Mouse (Mus musculus) spleen, adult 12 weeks (tissue): Measurements from ENCODE around the gene Abhd12b.
A peak's percentile ranks its signal among the peaks of the same experiment; 100 is the strongest.
"Not testable (repeated sequence)": the region's sequence is repeated elsewhere in the genome, so short reads cannot be mapped to it uniquely, and the experiment has no call there.

Source experiments
- DNase-seq: peaks from one replicate; pipeline ENCODE4 v3.0.0; 2022; ENCODE audit warnings: low spot score

Abhd12b gene

DNA sequence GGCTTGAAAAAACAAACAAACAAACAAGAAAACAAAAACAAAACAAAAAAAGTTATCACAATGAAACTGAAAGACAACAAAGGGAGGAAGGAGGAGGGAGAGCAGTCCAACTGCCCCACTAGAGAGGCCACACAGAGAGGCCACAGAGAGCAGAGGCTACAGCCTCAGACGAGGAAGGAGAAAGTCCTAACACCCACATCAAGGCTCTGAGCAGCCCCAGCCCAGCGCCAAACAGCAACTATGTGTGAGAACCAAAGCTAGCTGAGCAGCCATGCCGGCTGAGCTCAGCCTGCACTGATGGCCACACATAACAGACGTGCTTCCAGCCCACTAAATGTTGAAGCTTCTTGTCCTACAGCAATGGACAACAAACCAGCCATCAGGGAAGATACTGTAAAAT lies 14.1 kb upstream of the Abhd12b start:
- no peak for DNase-seq

DNA sequence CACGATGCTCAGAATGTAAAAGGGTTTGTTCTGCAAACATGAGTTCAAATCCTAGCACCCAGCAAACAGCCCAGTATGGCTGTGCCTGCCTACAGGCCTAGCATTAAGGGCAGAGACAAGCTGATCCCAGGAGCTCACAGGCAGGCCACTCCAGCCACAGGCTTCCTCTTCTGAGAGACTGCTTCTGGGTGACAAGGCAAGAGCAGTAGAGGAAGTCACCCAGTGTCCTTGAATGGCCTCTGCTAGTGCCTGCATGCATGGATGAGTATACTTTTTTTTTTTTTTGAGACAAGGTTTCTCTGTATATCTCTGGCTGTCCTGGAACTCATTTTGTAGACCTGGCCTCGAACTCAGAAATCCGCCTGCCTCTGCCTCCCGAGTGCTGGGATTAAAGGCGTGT lies 13.4 kb upstream of the Abhd12b start:
- no peak for DNase-seq

DNA sequence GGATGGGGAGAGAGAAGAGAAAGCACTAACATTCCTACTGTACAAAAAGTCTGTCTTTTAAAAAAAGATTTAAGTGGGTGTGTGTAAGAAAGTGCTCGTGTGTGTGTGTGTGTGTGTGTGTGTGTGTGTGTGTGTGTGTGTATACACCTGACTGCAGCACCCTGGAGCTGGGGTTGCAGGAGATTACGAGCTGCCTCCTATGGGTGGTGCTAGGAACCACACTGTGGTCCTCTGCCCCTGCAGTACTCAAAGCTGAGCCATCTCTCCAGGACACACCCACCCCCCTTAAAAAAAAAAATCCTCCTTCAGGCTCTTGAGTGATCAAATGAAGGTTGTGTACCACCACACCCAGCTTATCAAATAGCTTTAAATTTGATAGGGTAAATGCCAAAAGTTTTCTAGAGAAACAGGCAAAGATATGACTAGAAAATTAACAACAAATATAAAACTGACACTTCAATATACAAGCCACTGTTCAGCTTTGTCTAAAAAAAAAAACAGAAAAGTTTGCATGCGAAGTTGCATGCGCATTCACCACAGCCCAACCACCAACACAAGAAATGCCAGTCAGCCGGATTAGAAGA lies 12.9 kb upstream of the Abhd12b start:
- DNase-seq: no peak

DNA sequence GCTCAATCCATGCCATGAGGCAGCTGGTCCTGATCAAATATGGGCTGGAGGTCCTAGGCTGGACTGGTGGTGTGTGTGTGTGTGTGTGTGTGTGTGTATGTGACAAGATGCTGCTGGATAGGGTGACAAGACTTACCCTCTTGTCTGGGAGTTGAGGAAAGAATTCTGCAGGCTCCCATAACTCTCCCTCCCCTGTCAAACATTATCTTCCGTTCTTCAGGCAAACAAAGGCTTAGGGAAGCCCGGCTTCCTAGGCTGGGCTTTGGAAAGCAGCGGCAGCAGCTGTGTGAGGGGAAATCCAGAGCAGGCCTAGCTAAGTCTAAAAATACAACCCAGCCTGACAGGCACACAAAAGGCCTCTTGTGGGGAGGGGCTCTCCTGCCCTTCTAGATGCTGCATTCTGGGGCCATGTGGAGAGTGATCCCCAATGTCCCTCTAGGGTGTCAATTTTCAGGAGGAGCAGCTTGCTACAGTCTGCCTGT lies 9.8 kb upstream of the Abhd12b start:
- not testable (repeated sequence) for DNase-seq

DNA sequence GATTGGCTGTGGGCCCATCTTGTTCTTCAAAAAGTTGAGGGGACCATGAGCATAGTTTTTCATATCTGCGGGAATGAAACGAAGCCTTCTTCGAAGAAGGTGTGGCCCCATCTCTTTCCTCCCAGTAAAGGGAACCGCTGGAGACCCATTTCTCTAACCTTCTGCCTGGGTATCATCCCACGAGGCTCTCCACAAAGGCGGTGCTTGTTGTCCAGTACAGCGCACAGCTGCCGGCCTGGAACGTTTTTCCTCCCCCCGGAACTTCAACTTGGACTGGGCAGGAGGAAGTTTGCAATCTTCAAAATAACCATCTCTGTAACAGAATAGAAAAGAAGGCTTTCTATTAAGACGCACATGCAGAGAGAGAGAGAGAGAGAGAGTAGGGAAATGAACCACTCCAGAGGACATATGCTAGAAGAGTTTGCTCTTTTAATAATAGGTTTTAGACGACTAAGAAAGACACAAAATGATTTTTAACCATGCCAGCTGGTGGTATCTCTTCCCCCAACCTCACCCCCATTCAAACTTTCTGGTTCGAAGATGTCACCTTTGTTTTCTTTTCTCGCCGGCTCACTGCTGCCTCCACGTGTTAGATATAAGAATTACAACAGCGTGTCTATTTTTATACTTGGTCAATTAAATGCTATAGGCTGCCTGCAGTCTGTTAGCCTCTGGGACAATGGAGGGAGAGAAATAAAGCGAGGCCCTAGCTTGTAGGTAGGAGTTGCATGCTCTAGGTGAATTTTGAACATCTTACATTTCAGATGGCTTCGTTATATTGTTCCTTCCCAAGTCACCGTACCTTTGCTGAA lies 9.1 kb upstream of the Abhd12b start:
- peak; percentile 42 for DNase-seq

DNA sequence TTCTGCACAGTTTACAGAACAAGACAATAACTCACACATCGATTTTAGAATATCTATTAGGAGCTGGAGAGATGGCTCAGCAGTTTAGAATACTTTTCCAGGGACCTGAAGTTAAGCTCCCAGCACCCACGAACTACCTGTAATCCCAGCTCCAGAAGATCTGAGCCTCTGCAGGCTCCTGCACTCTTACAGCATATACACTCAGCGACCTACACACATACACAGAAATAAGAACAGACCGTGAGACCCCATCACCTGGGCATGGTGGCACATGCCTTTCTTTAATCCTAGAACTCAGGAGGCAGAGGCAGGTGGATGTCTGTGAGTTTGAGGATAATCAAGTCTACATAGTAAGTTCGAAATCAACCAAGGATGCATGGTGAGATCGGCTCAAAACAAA lies 8.4 kb upstream of the Abhd12b start:
- DNase-seq: no peak

DNA sequence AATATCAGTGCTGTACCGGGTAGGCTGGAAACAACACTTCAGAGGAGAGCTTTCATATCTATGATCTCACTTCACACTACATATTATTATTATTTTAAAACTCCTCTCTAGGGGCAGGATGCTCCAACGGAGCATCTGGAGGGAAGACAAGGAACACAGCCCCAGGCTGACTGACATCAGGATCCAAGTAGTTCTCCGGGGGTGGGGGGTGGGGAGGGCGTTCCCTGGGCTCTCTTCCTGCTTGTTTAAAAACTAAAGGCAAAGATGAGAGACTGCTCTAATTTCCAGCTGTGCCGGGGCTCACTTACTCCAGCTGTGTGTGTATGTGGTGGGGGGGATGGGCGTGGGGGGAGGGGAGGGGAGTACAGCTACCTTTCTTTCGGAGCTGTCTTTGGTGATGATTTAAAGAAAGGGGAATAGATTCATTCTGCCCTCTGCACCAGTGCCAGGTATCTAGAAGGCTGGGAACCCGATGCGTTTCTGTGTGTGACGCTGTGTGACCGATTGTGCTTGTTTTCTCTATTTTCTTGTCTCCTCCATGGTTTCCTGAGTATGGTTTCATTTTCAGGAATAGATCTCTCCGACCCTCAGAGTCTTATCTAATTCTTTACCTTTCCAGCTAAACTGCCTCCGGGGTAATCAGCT lies 5.8 kb upstream of the Abhd12b start:
- DNase-seq: no peak

DNA sequence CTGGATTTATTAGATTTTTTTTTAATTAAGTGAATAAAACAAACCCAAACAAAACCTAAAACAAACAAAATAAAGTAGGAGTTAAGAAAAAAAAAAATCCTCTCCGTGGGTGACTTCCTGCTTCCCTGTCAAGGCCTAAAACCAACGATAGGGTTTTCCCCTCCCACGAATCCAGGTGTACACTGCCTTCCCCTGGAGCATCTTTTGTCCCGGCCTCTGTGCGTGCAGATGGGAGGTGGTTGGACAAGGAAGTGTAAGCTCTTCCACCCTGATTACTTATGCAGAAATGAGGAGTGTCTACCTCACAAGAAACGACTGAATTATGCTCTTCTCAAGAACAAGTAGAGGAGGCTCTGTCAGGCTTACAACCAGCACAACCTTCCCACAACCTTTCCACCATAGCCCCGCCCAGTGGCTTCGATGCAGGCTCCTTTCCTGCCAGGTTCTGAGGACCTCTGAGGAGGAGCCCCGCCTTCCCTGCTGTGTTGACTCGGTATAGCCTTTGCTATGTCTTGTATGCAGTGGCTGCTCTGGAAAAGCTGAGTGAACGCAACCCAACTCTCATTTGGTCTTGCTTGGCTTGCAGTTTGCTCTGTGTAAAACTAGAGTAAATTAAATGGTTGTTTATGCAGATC lies 5.2 kb upstream of the Abhd12b start:
- DNase-seq: no peak

DNA sequence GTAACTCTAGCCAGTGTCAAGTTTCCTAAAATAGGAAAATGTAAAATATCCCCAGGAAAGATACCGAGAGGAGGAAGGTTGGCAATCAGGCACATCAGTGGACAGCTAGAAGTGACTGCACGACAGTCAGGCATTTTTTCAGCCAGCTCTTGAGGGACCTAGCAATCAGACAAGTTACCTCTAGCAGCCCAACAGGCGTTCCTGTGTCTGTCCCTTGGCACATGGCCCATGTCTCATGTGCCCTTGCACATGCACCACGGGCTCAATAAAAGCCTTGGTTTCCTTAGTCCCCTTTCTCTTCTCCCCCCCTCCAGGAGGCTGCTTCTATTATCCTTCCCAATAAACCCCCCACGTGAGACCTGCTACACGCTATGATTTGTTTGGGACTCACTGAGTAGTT lies 2.3 kb downstream of the Abhd12b start:
- no peak for DNase-seq

DNA sequence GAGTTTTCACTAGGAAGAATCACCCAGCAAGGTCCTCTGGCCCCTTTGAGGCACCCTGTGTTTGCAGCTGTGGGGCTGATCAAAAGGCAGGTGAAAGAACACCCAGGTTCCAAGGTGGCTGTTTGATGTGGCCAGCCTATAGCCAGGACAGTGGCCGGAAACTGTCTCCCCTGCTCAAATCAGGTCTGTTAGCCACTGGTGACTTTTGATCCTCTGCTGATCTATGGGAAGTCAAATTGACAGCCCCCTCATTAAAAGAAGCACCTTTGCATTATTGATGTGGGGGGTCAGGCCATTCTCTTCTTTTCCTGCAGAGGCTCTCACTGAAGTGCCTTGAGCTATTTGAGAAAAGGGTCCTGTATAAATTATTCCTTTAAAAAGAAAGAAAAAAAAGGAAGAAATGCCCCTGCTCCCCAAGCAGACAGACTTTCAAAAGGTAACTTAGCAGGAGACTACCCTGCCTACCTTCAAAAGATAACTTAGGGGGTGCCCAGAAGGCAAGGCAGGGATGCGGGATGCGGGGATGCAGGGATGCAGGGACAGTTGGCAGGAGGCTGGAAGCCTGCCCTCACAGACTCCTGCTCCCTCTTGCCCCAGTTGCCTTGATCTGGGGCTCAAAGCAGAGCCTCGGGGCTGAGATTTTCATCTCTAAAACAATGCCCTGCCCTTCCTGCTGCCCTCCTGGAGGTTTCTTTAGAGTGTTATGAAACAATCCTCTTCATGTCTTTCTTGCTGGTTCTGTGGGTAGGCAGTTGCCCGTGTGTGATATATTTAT lies 3.5 kb downstream of the Abhd12b start:
- no peak for DNase-seq

DNA sequence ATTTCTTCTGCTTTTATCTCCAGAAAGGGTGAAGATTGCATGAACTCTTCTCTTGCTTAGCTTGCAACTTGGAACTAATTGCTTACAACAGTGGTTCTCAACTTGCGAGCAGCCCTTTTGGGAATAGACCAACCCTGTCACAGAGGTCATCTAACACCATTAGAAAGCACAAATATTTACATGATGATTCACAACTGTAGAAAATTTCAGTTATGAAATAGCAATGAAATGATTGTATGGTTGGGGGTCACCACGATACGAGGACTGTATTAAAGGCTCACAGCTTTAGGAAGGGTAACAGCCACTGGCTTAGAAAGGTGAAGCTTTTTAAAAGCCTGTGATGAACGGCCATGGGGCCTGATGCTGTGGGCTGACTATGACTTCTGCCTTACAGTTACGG lies 7.1 kb downstream of the Abhd12b start:
- DNase-seq: no peak

DNA sequence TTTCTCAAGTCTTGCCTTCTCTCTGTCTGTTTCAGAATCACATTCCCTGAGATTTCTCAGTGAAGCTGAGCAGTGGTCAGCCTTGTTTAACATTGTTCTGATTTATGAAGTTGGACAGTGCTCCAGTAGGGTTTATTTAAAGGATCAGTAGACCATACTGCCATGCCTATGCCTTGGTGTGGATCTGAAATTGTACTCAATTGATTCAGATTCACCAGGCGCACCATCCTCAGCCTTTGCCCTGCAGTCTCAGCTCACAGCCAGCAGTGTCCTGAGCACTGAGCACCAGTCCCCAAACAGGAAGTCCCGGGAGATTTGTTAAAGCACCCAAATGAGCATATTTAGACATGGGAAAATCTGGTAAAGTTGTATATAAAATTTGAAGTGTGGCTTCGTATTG lies 10.8 kb downstream of the Abhd12b start:
- DNase-seq: no peak

DNA sequence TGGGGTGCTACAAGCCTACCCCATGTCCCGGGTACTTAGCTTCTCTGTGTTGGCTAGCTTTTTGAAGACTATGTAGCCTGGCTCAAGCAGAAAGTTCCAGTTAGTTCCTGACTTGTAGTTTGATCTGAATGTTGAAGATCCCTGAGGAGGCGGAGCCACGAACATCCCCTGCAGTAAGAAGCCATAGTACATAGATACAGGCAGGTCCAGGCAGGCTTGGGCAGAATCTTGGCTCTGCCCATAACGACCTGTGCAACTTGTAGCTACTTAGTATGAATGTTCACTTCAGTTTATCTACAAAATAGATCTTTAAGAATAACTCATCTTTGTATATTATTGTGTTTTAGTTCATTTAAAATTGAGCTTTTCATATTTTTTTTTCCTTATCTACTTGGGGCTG lies 14.0 kb downstream of the Abhd12b start:
- DNase-seq: no peak

DNA sequence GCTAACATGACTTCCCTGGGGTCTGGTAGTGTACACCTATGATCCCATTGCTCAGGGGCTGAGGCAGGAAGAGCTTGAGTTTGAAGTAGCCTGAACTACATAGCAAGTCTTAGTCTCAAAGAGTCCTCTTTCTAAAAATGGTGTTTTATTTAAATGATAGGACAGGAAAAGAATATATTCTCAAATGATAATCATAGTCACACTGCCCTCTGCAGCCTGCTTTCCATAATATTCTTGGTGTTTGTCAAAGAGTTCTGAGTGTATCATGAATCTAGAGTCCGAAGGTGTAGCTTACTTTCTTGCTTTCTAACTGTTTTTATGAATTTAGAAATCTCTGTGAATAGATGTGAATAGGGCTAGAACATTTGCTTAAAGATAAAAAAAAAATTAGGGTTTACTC lies 16.0 kb downstream of the Abhd12b start:
- no peak for DNase-seq

DNA sequence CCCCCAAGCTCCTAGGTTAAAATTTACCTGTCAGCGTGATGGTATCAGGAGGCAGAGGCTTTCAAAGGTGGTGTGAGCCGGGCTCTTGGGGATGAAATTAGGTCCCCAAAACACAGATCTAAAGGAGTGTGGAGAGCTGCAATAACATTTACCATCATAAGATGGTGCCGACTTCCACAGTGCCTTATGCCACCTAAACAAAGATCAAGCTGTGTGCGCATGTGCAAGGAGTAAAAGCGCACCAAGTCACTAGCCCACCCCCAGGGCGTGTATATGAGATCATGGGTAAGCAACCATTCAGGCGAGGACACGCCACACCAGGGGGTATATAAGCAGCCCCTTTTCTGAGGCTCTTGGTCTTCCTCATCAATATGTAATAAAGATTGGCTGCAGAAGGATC lies 29.6 kb downstream of the Abhd12b start:
- not testable (repeated sequence) for DNase-seq

DNA sequence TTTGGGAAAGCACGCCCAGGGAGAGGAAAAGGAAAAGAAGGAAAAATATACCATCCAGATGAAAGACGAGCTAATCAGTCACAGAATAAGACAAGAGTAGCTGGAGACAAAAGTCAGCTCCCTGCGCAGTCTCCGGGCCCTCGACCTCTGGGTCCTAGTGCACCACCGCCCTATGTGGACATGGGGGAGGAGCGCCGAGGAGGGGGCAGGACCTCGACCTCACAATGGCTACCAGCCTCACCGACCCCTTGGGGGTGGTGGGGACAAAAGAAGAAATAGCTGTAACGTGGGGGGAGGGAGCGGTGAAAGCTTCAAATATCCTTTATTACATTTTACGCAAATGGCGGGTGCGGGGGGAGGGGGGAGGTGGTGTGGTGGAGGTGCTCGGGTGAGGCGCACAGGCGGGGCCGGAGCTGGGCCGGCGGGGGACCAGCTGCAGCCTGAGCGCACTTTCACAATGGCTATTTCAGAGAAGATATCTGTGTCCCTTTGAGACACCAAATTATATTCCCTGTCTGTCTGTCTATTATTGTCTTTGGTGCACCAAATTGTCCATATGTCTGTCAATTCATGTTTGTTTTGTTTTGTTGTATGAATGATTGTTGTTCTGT lies 30.3 kb downstream of the Abhd12b start:
- DNase-seq: no peak

DNA sequence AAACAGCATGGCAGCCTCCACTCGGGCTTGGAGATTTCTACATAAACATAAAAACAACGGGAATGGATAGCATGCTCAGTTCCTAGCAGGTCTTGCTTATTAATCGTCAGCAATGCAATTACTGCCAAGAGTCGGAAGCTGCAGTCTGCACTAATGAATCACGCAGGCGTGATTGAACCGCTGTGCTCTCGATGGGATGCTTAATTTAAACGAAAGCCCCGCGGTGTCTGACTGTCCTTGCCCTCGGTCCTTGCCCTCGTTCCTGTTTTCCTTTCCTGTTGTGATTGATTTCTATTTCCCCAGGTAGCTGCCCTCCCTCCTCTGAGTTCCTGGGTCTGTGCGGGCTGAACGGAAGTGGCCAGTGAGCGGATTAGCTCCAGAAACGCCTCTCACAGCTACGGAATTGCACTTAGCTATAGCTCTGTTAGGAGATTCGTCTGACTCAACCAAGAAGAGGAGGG lies 38.4 kb downstream of the Abhd12b start:
- no peak for DNase-seq

DNA sequence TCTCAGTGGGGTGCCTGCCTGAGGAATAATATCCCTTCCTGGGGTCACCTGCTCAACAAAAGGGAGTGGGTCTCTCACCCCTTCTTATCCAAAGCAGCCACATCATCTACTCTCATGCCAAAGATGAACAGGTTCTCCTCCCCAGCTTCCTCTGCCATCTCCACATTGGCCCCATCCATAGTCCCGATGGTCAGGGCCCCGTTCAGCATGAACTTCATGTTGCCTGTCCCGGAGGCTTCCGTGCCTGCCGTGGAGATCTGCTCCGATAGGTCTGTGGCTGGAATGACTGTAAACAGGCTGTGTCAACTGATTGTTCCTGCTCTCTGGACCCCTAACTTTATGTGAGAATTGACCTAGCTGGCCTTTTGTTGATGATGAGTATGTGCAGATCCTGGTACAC lies 41.5 kb downstream of the Abhd12b start:
- no peak for DNase-seq

DNA sequence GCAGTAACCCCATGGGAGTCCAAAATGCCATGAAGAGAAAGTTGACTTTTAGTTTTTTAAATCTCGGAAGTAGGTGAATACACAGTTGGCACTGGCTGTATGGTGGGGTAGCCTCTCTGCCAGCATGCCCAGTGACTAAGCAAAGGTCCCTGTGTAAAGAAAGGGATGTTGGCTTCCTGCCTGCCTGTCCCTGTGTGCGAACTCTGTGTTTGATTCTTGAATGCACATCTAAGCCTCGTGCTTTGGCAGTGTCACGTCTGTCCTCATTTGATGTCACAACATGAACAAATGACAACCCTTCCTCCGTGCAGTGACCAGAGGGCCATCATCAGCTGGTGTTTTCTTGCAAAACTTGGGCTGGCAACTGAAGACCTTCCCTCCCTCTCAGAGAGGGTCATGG lies 42.4 kb downstream of the Abhd12b start:
- DNase-seq: no peak

DNA sequence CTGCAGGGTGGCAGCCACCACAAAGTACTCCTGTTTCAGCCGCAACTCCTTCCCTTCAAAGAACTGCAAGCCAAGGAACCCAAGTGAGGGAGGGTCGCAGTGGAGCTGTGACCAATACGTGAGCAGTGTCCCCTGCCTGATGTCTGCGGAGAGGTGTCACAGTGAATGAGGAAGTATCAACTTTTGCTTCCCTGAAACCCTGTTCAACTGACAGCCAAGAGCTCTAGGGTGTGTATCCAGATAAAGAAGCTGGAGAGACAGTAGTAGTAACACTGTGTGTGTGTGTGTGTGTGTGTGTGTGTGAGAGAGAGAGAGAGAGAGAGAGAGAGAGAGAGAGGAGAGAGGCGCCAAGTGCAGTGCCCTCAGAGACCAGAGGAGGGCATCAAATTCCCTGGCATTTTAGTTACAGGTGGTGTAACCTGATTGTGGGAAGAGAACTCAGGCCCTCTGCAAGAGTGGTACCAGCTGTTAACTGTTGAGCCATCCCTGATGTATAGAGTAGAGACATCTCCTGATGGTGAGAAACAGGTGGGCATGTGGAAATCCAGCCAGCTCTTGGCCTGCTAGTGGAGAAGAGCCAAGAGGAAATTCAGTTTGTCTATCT lies 48.1 kb downstream of the Abhd12b start:
- no peak for DNase-seq

DNA sequence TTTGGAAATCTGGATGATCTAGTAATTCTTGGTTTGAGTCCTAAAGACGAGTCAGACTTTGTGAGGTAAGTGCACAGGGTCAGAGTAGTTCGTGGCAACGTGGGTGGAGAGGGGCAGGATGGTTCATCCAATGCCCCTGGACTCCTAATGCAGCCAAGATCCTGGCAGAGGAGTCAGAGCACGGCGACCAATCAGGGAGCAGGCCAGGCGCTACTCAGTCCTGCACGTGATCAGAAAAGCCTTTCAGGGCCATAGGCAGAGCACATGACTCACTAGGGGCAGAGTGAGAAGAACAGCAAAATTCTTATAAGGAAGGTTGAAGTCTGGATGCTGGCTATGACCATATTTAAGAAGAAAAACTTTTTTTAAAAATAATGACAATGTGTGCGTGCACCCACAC lies 50.5 kb downstream of the Abhd12b start:
- DNase-seq: no peak
